In genomic region chr6:41562598-41562997, GRCm38 (mm10) we compare ENCODE assay signal across 10 mouse cellular contexts. TPM values are rescaled to one million over a fixed set of nuclear protein-coding genes. Genes with fewer than 3 reads are reported as not detected.
DNase-seq lines count a peak whose midpoint lies in the region; ATAC-seq lines count a peak whose summit lies in the region.
"Had no signal": no experiment of that assay in that cellular context is flagged by ENCODE, and none has a peak within 500 bp of the region (broad histone marks: within the 10 kb centered on the region; RNA-seq: fewer than 3 reads in every experiment).

No protein-coding gene starts in this region.

- H3K4me2 ChIP-seq in heart, embryonic 15.5 days: peak overlapping the region; percentile 37
- peak overlapping the region; percentile 1; the same call in 1 of the 2 replicates for H3K4me2 ChIP-seq in liver, embryonic 16.5 days (ENCODE audit: low read depth, low read length)

- H3K27me3 ChIP-seq in heart, embryonic 15.5 days: no peaks in the 10 kb centered on the region
- H3K27me3 ChIP-seq in embryonic facial prominence, embryonic 10.5 days (replicated peaks; ENCODE audit: low read depth, poor library complexity, severe bottlenecking): no peaks in the 10 kb centered on the region
- no peaks in the 10 kb centered on the region for H3K27me3 ChIP-seq in hindbrain, embryonic 10.5 days (ENCODE audit: insufficient read depth, poor library complexity, severe bottlenecking)
- no peaks in the 10 kb centered on the region for H3K27me3 ChIP-seq in liver, embryonic 16.5 days (ENCODE audit: control insufficient read depth, insufficient read depth, low read depth, low read length)

- DNase-seq in heart, adult 9 months (ENCODE audit: low spot score in 2 of 2): no peak
- no peak for DNase-seq in embryonic facial prominence, embryonic 10.5 days (ENCODE audit: low spot score)
- no peak for DNase-seq in hindbrain, embryonic 10.5 days (ENCODE audit: low spot score)
- DNase-seq in embryo, embryonic 9.5 days (ENCODE audit: extremely low spot score): no peak
- no peak for DNase-seq in left cerebral cortex, adult 8-10 months (ENCODE audit: low spot score in 2 of 2)
- DNase-seq in testis, postnatal 14 days (ENCODE audit: low spot score): no peak
- DNase-seq: kidney, postnatal 14 days had no signal

- no peaks in the 10 kb centered on the region for H3K9me3 ChIP-seq in heart, embryonic 15.5 days (replicated peaks)
- no peaks in the 10 kb centered on the region for H3K9me3 ChIP-seq in embryonic facial prominence, embryonic 10.5 days
- H3K9me3 ChIP-seq in hindbrain, embryonic 10.5 days: no peaks in the 10 kb centered on the region
- no peaks in the 10 kb centered on the region for H3K9me3 ChIP-seq in liver, embryonic 16.5 days (replicated peaks; ENCODE audit: control insufficient read depth, low read length)

- no peak overlapping the region for H3K27ac ChIP-seq in heart, embryonic 15.5 days
- no peak overlapping the region for H3K27ac ChIP-seq in embryonic facial prominence, embryonic 10.5 days (replicated peaks)
- no peak overlapping the region for H3K27ac ChIP-seq in hindbrain, embryonic 10.5 days
- no peak overlapping the region for H3K27ac ChIP-seq in liver, embryonic 16.5 days (ENCODE audit: low read length)

- WGBS in heart, embryonic 15.5 days: 87% methylated on average over 4 of the region's 4 CpGs
- whole genome bisulfite sequencing in embryonic facial prominence, embryonic 10.5 days: 92% methylated on average over 4 of the region's 4 CpGs
- 88% methylated on average over 4 of the region's 4 CpGs for WGBS in hindbrain, embryonic 10.5 days
- 73% methylated on average over 4 of the region's 4 CpGs for WGBS in liver, embryonic 16.5 days (ENCODE audit: insufficient replicate concordance)

- no peak overlapping the region for H3K9ac ChIP-seq in heart, embryonic 15.5 days
- no peak overlapping the region for H3K9ac ChIP-seq in liver, embryonic 16.5 days (ENCODE audit: low read depth, low read length)

- peak overlapping the region; percentile 24; the same call in 1 of the 2 replicates for H3K4me3 ChIP-seq in heart, embryonic 15.5 days
- peak overlapping the region; percentile 39 for H3K4me3 ChIP-seq in embryonic facial prominence, embryonic 10.5 days
- peak overlapping the region; percentile 27 for H3K4me3 ChIP-seq in hindbrain, embryonic 10.5 days
- peak overlapping the region; percentile 43 for H3K4me3 ChIP-seq in liver, embryonic 16.5 days (ENCODE audit: low read depth, low read length)

- H3K4me1 ChIP-seq in heart, embryonic 15.5 days (replicated peaks): no peaks in the 10 kb centered on the region
- no peaks in the 10 kb centered on the region for H3K4me1 ChIP-seq in embryonic facial prominence, embryonic 10.5 days
- H3K4me1 ChIP-seq in hindbrain, embryonic 10.5 days (replicated peaks): no peaks in the 10 kb centered on the region
- no peaks in the 10 kb centered on the region; the same call in 1 of the 2 replicates for H3K4me1 ChIP-seq in liver, embryonic 16.5 days (ENCODE audit: control insufficient read depth, low read depth, low read length)

- no peaks in the 10 kb centered on the region for H3K36me3 ChIP-seq in heart, embryonic 15.5 days
- no peaks in the 10 kb centered on the region for H3K36me3 ChIP-seq in embryonic facial prominence, embryonic 10.5 days (replicated peaks)
- no peaks in the 10 kb centered on the region for H3K36me3 ChIP-seq in hindbrain, embryonic 10.5 days
- no peaks in the 10 kb centered on the region for H3K36me3 ChIP-seq in liver, embryonic 16.5 days (ENCODE audit: control insufficient read depth, insufficient read depth)

- no peak for ATAC-seq in heart, embryonic 15.5 days (replicated peaks; ENCODE audit: insufficient number of reproducible peaks, insufficient read depth, low FRiP score, low read depth)
- ATAC-seq in liver, embryonic 16.5 days (ENCODE audit: low read depth): no peak

RNA-seq across cellular contexts. Expression of gene Prss2, which starts 41.0 kb away (rescaled TPM):
- polyA plus RNA-seq in heart, embryonic 15.5 days (2015; fragmentation: Nextera tagmentation; extraction: Ambion mirVana): not detected in 2 replicates
- polyA plus RNA-seq in embryonic facial prominence, embryonic 10.5 days (2016; fragmentation: Nextera tagmentation; extraction: Ambion mirVana): not detected in 2 replicates
- polyA plus RNA-seq in hindbrain, embryonic 10.5 days (2016; fragmentation: Nextera tagmentation; extraction: Ambion mirVana): not detected in 2 replicates
- 0.46 and 4.0 TPM in 2 replicates for polyA plus RNA-seq in liver, embryonic 16.5 days (2015; fragmentation: Nextera tagmentation; extraction: Ambion mirVana)
- not detected for total RNA-seq in left cerebral cortex, adult 8-10 months (2022)
- total RNA-seq: megakaryocyte progenitor cell, adult 5-6 weeks had no signal

RNA-seq across cellular contexts. Expression of gene Ephb6, which starts 42.7 kb away (rescaled TPM):
- 5.2 and 8.5 TPM in 2 replicates for polyA plus RNA-seq in heart, embryonic 15.5 days (2015; fragmentation: Nextera tagmentation; extraction: Ambion mirVana)
- polyA plus RNA-seq in embryonic facial prominence, embryonic 10.5 days (2016; fragmentation: Nextera tagmentation; extraction: Ambion mirVana): 16.8 and 18.3 TPM in 2 replicates
- polyA plus RNA-seq in hindbrain, embryonic 10.5 days (2016; fragmentation: Nextera tagmentation; extraction: Ambion mirVana): 13.4 and 13.9 TPM in 2 replicates
- polyA plus RNA-seq in liver, embryonic 16.5 days (2015; fragmentation: Nextera tagmentation; extraction: Ambion mirVana): 0.65 and 0.92 TPM in 2 replicates
- total RNA-seq in left cerebral cortex, adult 8-10 months (2022): 100 to 1,000 TPM; 120 to 138 (median 128) TPM
